Mouse (Mus musculus) pancreas, adult 10 weeks (tissue): Measurements from ENCODE around the gene Cma1. TPM values are rescaled to one million over a fixed set of nuclear protein-coding genes. Genes with fewer than 3 reads are reported as not detected.

Experiments used
- polyA plus RNA-seq: library from polyadenylated mRNA; stranded (reverse); fragments of 350-450 nt; fragmentation: Illumina TruSeq; extraction: RNeasy Lipid Tissue Mini Kit (QIAGEN cat#74804); gene quantifications from one replicate; pipeline ENCODE4 v1.2.3, GENCODE M21; 2015; ENCODE audit warnings: low read depth, low replicate concordance; ENCODE audit not compliant: insufficient read depth

Gene Cma1
- 2.5 TPM for polyA plus RNA-seq

DNA sequence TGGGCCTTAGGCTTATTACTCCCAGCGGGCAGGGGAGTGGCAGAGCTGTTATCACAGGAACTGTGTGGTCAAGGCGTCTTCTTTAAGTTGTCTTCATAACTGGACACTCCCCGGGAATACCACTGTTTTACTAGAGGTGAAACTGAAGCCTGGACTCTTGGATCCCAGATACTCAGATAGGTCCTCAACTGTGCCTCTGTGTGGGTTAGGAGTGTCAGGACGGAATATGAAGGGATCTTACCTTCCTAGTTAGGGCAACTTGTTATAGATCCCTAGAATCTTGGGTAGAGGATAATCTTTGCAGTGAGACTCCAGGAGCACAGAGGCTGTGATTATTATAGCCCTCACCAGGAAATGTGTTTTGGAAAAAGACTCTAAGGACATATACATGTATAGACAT, at the start of gene Cma1:
Cma1 (minus strand) TSS at position 101 of the 400 bp plus-strand sequence.

DNA sequence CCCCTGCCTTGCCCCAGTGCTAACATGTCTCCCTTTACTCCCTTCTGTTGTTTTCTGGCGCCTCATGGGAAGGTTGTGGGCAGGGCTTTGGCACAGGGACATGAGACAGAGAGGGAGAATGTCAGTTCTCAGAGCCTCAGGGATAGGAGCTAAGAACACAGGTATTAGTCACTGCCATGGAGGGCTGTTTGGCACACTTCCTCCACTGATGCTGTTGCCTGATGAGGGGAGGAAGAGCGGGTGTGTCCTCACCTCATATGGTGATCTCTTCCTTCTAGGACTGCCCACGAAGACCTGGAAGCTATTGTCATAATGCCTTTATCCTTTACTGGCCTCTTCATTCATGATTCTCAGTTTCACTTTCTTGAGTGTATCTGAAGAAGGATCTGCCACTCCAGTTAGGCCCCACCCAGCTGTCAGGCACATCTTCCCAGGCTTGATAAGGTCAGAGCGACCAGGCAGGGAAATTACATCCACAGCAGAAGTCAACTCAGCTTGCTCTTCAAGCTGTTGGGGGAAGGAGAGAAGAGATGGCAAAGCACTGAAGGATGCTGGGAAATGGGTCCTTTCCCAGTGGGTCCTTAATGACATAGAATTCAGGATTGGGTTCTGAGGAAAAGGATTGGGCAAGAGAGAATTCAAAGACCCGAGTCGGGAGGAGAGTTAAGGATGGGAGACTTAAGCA, 6.0 kb upstream of the Cma1 start, which contains the start of gene Cma2:
Cma2 (plus strand) TSS at position 635 of the 685 bp plus-strand sequence.

DNA sequence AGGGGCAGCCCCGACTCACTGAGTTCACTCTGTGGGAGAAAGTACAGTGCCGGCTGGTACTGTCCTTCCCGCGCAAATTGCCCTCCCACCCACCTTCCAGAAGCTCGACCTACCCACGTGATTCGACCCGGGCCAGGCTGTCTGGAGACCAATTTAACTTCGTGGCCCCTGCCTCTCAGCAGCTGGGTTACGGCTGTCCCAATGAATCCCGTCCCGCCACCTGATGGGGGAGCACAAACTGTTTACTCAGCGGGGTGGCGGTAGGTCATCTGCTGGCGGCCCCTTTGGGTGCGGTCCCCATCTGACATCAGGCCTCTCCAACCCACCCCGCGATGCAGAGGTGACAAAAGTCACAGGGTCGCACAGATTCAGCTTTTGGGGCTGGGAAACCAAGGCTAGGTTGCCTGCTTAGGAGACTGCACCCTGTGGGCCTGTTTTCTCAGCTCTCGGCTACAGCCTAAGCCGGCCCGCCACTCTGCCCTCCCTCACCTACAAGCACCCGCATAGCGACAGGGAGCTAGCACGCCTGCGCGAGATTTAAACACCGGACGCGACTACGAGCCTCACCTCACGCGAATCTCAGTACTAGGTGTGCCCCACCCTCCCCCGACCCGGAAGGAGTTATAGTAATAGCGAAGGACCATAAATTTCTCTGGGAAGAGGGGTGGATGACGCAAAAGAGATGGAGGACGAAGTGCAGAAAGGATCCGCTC, 44.6 kb downstream of the Cma1 start, which contains the start of gene Sdr39u1:
Sdr39u1 (minus strand) TSS at position 593 of the 713 bp plus-strand sequence.

Other genes starting within 250 kb of the Cma1 start
- gene Tgm1, start 230.7 kb downstream of the Cma1 start, polyA plus RNA-seq = 0.30 TPM
- gene Rabggta, start 222.4 kb downstream of the Cma1 start, polyA plus RNA-seq = 9.4 TPM
- gene Dhrs1, start 199.0 kb downstream of the Cma1 start, polyA plus RNA-seq = 28.8 TPM
- 2.8 TPM for gene Nop9, start 199.0 kb downstream of the Cma1 start, polyA plus RNA-seq
- gene Cideb, start 186.2 kb downstream of the Cma1 start, polyA plus RNA-seq = not detected
- not detected for gene Ltb4r2, start 183.2 kb downstream of the Cma1 start, polyA plus RNA-seq
- gene Ltb4r1, start 178.7 kb downstream of the Cma1 start, polyA plus RNA-seq = not detected
- gene Adcy4, start 160.6 kb downstream of the Cma1 start, polyA plus RNA-seq = 14.4 TPM
- gene Ripk3, start 155.8 kb downstream of the Cma1 start, polyA plus RNA-seq = 2.2 TPM
- 5.5 TPM for gene Nfatc4, start 121.5 kb downstream of the Cma1 start, polyA plus RNA-seq
- gene Nynrin, start 90.7 kb downstream of the Cma1 start, polyA plus RNA-seq = 2.1 TPM
- gene Cbln3, start 60.3 kb downstream of the Cma1 start, polyA plus RNA-seq = not detected
- gene Khnyn, start 59.7 kb downstream of the Cma1 start, polyA plus RNA-seq = 5.2 TPM
- 11.8 TPM for gene Sdr39u1, start 44.4 kb downstream of the Cma1 start, polyA plus RNA-seq
- not detected for gene Cma2, start 6.3 kb upstream of the Cma1 start, polyA plus RNA-seq
- gene Mcpt1, start 73.3 kb upstream of the Cma1 start, polyA plus RNA-seq = not detected
- not detected for gene Mcpt9, start 85.8 kb upstream of the Cma1 start, polyA plus RNA-seq
- gene Mcpt2, start 97.4 kb upstream of the Cma1 start, polyA plus RNA-seq = not detected
- gene Mcpt4, start 117.6 kb upstream of the Cma1 start, polyA plus RNA-seq = not detected
- gene Mcpt8, start 140.6 kb upstream of the Cma1 start, polyA plus RNA-seq = not detected
- gene Ctsg, start 157.9 kb upstream of the Cma1 start, polyA plus RNA-seq = not detected
- not detected for gene Gzme, start 175.9 kb upstream of the Cma1 start, polyA plus RNA-seq
- not detected for gene Gzmd, start 187.9 kb upstream of the Cma1 start, polyA plus RNA-seq
- gene Gzmg, start 214.9 kb upstream of the Cma1 start, polyA plus RNA-seq = not detected
- gene Gzmn, start 229.9 kb upstream of the Cma1 start, polyA plus RNA-seq = not detected